Mouse (Mus musculus) liver, adult 2 months (tissue): ENCODE data around the gene Gm49383. TPM values are rescaled to one million over a fixed set of nuclear protein-coding genes. Genes with fewer than 3 reads are reported as not detected.
A peak's percentile ranks its signal among the peaks of the same experiment; 100 is the strongest.

ENCODE experiments used
- DNase-seq: peaks from one replicate; pipeline ENCODE4 v3.0.0-alpha.2; 2011; ENCODE audit warnings: low read depth, low spot score; ENCODE audit errors: extremely low read depth
- H3K27ac ChIP-seq: fragments of 200-500 bp; replicated peaks from 2 replicates; pipeline ENCODE4 v1.5.1; 2012; ENCODE audit warnings: low read depth, mild to moderate bottlenecking, control low read depth, inconsistent platforms, low read length; ENCODE audit not compliant: insufficient read depth
- H3K27me3 ChIP-seq: fragments of 200-500 bp; 2 replicates; pipeline ENCODE4 v1.6.1; 2012; ENCODE audit warnings: mild to moderate bottlenecking, moderate library complexity, low read length, inconsistent platforms; ENCODE audit not compliant: control insufficient read depth, insufficient read depth
- H3K36me3 ChIP-seq: fragments of 200-500 bp; 2 replicates; pipeline ENCODE4 v1.6.1; 2012; ENCODE audit warnings: low read length, inconsistent platforms; ENCODE audit not compliant: control insufficient read depth, insufficient read depth
- H3K4me1 ChIP-seq: fragments of 200-500 bp; 2 replicates; pipeline ENCODE4 v1.6.1; 2011; ENCODE audit warnings: low read length; ENCODE audit not compliant: control insufficient read depth, insufficient read depth
- H3K4me3 ChIP-seq: fragments of 200-500 bp; 2 replicates; pipeline ENCODE4 v1.5.1; 2011; ENCODE audit warnings: low read depth, mild to moderate bottlenecking, control low read depth, low read length, moderate library complexity; ENCODE audit not compliant: insufficient read depth
- H3K79me2 ChIP-seq: fragments of 200-500 bp; 2 replicates; pipeline ENCODE4 v1.6.1; 2012; ENCODE audit warnings: inconsistent platforms, mild to moderate bottlenecking, low read length, moderate library complexity; ENCODE audit not compliant: control insufficient read depth, insufficient read depth
- H3K9ac ChIP-seq: fragments of 200-500 bp; 2 replicates; pipeline ENCODE4 v1.6.1; 2012; ENCODE audit warnings: low read depth, mild to moderate bottlenecking, control low read depth, inconsistent platforms, low read length
- CTCF ChIP-seq: fragments of 200-500 bp; IDR thresholded peaks from 2 replicates; pipeline ENCODE4 v1.5.1; 2011; ENCODE audit warnings: low read depth, low read length, control low read depth
- POLR2A ChIP-seq: fragments of 200-500 bp; IDR thresholded peaks from 2 replicates; pipeline ENCODE4 v1.6.1; 2011; ENCODE audit warnings: low read length, control low read depth; ENCODE audit not compliant: insufficient read depth; ENCODE audit errors: extremely low read depth
- WGBS: fragments of 180-500 bp; shearing (Covaris S2); methylation state at CpG from one replicate; pipeline ENCODE4 v1.1.7; 2018; 5-methylcytosine and 5-hydroxymethylcytosine counted together
- polyA plus RNA-seq: library from polyadenylated mRNA; depleted of rRNA; stranded (reverse); fragments of >200 nt; gene quantifications from 2 replicates; pipeline ENCODE4 v1.2.3, GENCODE M21; 2012
- total RNA-seq: library from RNA; depleted of rRNA; stranded (reverse); fragments of >200 nt; gene quantifications from 2 replicates; pipeline ENCODE4 v1.2.3, GENCODE M21; 2014

Gm49383 gene
- total and polyA plus RNA-seq, 2 experiments: 1.8 to 2.4 TPM

DNA sequence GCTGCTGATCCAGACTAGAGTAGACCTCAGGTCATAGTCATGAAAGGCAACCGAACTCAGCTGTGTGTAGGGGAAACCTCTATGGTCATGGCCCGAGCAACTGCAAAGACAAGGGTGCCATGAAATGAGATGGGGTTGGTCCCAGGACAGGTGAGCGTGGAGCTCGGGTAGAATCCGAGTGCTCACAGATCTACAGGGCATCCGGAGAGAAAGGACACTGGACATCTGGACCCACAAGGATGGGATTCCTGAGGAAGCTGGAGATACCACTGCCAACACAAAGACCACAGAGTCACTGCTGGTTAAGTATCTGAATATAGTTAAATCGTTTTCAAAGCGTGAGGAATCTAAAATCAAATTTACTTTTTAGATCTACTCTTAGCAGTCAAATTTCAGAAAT lies 10.5 kb upstream of the Gm49383 start:
- no peak for DNase-seq
- H3K27me3 ChIP-seq: no peaks in the 10 kb centered on the region
- no peaks in the 10 kb centered on the region for H3K36me3 ChIP-seq
- H3K4me1 ChIP-seq: no peaks in the 10 kb centered on the region
- WGBS: 95% methylated on average over 8 of the region's 8 CpGs
- H3K27ac ChIP-seq: no peak overlapping the region
- TF ChIP-seq CTCF (no peak), POLR2A (no peak)
- no peaks in the 10 kb centered on the region for H3K79me2 ChIP-seq
- H3K4me3 ChIP-seq: no peak overlapping the region
- H3K9ac ChIP-seq: no peak overlapping the region

DNA sequence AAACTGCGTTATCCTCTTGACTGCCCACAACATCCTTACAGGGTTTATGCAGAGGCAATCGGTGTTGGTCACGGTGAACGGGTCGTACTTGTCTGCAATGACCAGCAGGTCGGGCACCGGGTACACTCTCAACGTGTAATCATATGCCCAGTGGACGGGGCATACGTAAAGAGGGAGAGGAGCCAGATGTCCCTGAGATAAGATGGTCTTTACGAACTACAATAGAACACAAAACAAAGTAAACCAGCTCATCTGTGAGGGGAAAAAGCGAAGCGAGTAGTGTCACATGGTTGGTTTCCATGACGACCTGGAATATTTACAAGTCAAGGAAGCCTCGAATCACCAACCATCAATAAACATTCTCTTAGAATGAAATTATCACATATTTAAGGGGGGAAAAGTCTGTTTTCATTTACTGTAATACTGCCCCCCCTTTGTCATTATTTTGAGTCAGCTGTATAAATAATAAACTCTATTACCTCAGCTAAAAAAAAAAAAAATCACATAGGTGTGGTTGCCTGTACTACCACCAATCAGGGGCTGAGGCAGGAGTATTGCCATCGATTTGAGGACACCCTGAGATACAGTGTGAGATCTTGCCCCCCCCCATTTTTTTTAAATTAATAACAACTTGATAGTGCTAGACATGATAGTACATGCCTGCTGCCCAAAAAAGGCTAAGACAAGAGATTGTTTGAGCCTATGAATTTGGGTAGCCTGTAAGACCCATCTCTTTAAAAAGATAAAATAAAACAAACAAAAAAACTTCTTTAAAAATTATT lies 7.3 kb upstream of the Gm49383 start, which contains the start of gene Gm49384:
TSS of gene Gm49384 (minus strand) at position 216 of the 782 bp plus-strand sequence.
- no peak for TF ChIP-seq POLR2A
- no peaks in the 10 kb centered on the region for H3K27me3 ChIP-seq
- WGBS: 88% methylated on average over 16 of the region's 16 CpGs
- no peaks in the 10 kb centered on the region for H3K4me1 ChIP-seq
- H3K36me3 ChIP-seq: peaks cover 7% of the 10 kb centered on the region
- no peak within 1 kb of the TSS for H3K27ac ChIP-seq
- no peaks in the 10 kb centered on the region for H3K79me2 ChIP-seq
- DNase-seq: no peak
- H3K4me3 ChIP-seq: no peak within 1 kb of the TSS
- H3K9ac ChIP-seq: no peak within 1 kb of the TSS

GRCm38 (mm10) chr12:69198985-69199384 lies 2.1 kb upstream of the Gm49383 start:
- no peak for DNase-seq
- Histone ChIP-seq H3K4me1 (peaks cover 5% of the 10 kb centered on the region; the same call in 1 of the 2 replicates), H3K79me2 (peaks cover 4% of the 10 kb centered on the region; the same call in 1 of the 2 replicates), H3K27me3 (no peaks in the 10 kb centered on the region), H3K27ac (no peak overlapping the region), H3K4me3 (no peak overlapping the region), H3K9ac (no peak overlapping the region), H3K36me3 (peaks cover 7% of the 10 kb centered on the region)
- TF ChIP-seq CTCF (no peak), POLR2A (no peak)

DNA sequence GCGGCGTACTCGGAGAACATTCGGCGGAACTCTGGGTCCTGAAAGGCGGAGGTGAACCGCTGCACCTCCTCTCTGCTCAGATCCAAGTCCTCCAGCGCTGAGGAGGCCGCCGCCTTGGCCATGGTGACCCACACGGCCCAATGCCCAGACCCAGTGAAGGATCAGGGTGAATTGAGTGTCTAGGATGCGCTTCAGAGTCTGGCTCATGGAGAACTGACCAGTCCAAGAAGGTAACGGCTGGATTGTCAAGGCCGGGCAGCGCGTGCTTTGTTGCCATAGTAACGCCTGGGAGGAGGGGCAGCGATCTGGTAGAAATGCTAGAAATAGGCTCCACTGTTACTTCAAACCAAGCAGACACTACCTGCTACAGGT lies 1.2 kb upstream of the Gm49383 start, which contains the start of gene Dnaaf2:
TSS of gene Dnaaf2 (minus strand) at position 266 of the 372 bp plus-strand sequence.
- H3K4me1 ChIP-seq: peaks cover 5% of the 10 kb centered on the region; the same call in 1 of the 2 replicates
- TF ChIP-seq POLR2A (no peak), CTCF (no peak)
- peaks cover 7% of the 10 kb centered on the region for H3K36me3 ChIP-seq
- peak; percentile 56 for DNase-seq
- peak within 1 kb of the TSS; percentile 84 for H3K27ac ChIP-seq
- under 1% methylated on average over 18 of the region's 18 CpGs for WGBS
- peaks cover 4% of the 10 kb centered on the region; the same call in 1 of the 2 replicates for H3K79me2 ChIP-seq
- H3K27me3 ChIP-seq: no peaks in the 10 kb centered on the region
- H3K4me3 ChIP-seq: peak within 1 kb of the TSS; percentile 93
- peak within 1 kb of the TSS; percentile 98 for H3K9ac ChIP-seq

GRCm38 (mm10) chr12:69197378-69198163 lies 667 bp upstream of the Gm49383 start:
- WGBS: under 1% methylated on average over 92 of the region's 94 CpGs
- peaks cover 4% of the 10 kb centered on the region; the same call in 1 of the 2 replicates for H3K79me2 ChIP-seq
- H3K4me3 ChIP-seq: peak overlapping the region; percentile 93
- peak overlapping the region; percentile 84 for H3K27ac ChIP-seq
- TF ChIP-seq CTCF (no peak), POLR2A (no peak)
- peak; percentile 35 for DNase-seq
- H3K4me1 ChIP-seq: peaks cover 5% of the 10 kb centered on the region; the same call in 1 of the 2 replicates
- no peaks in the 10 kb centered on the region for H3K27me3 ChIP-seq
- peaks cover 7% of the 10 kb centered on the region for H3K36me3 ChIP-seq
- peak overlapping the region; percentile 98 for H3K9ac ChIP-seq
